Mouse (Mus musculus) MEL (cell line): ENCODE measurements at regions not wholly inside any gene's neighbourhood (a gene's known extent, or its start where the extent isn't known, plus 50 kb on each side); places are given as distances from the start of the nearest gene placed in this dataset.

Source experiments
- DNase-seq: peaks from one replicate; pipeline ENCODE4 v3.0.0; 2011; ENCODE audit warnings: low read depth, low spot score
- H3K27ac ChIP-seq: 2 replicates; pipeline ENCODE4 v1.5.1; 2012; ENCODE audit warnings: low read depth, mild to moderate bottlenecking, control low read depth, low read length, moderate library complexity; ENCODE audit not compliant: control insufficient read depth
- H3K27me3 ChIP-seq, 2 experiments: fragments of 150-350 bp in 1 of 2; sonication (generic) in 1 of 2; 2 replicates each; pipeline ENCODE4 v1.6.1; 2012; ENCODE audit warnings: low read length in 2 of 2, mild to moderate bottlenecking in 2 of 2, improper control_type of control experiment in 1 of 2, moderate library complexity in 1 of 2; ENCODE audit not compliant: insufficient read depth in 2 of 2, control insufficient read depth in 1 of 2
- H3K36me3 ChIP-seq, 2 experiments: 2 replicates each; pipeline ENCODE4 v1.6.1; 2012 to 2014; ENCODE audit warnings: low read length in 2 of 2, improper control_type of control experiment in 1 of 2, inconsistent platforms in 1 of 2, mild to moderate bottlenecking in 1 of 2; ENCODE audit not compliant: insufficient read depth in 2 of 2, control insufficient read depth in 1 of 2
- H3K4me1 ChIP-seq, 2 experiments: fragments of 150-350 bp in 1 of 2; sonication (generic) in 1 of 2; 2 replicates each; pipeline ENCODE4 v1.6.1; 2012; ENCODE audit warnings: low read length in 2 of 2, improper control_type of control experiment in 1 of 2, mild to moderate bottlenecking in 1 of 2; ENCODE audit not compliant: insufficient read depth in 2 of 2, control insufficient read depth in 1 of 2
- H3K4me3 ChIP-seq, 2 experiments: fragments of 150-350 bp in 1 of 2; sonication (generic) in 1 of 2; 2 replicates each; pipeline ENCODE4 v1.5.1; 2012; ENCODE audit warnings: low read depth in 2 of 2, low read length in 2 of 2, mild to moderate bottlenecking in 2 of 2, moderate library complexity in 2 of 2, control low read depth in 1 of 2, improper control_type of control experiment in 1 of 2; ENCODE audit not compliant: control insufficient read depth in 1 of 2, insufficient read depth in 1 of 2
- H3K79me2 ChIP-seq: 2 replicates; pipeline ENCODE4 v1.6.1; 2012; ENCODE audit warnings: mild to moderate bottlenecking, low read length, moderate library complexity; ENCODE audit not compliant: control insufficient read depth, poor library complexity, insufficient read depth
- H3K9ac ChIP-seq: 2 replicates; pipeline ENCODE4 v1.6.1; 2012; ENCODE audit warnings: low read depth, mild to moderate bottlenecking, control low read depth, low read length, moderate library complexity; ENCODE audit not compliant: control insufficient read depth, poor library complexity, severe bottlenecking
- H3K9me3 ChIP-seq: fragments of 150-350 bp; sonication (generic); replicated peaks from 2 replicates; pipeline ENCODE4 v1.6.1; 2012; ENCODE audit warnings: mild to moderate bottlenecking, low read length, improper control_type of control experiment, moderate library complexity; ENCODE audit not compliant: insufficient read depth
- BHLHE40 ChIP-seq: IDR thresholded peaks from 2 replicates; pipeline ENCODE4 v1.6.1; 2012; ENCODE audit warnings: low read depth, mild to moderate bottlenecking, inconsistent platforms, low read length, improper control_type of control experiment, borderline replicate concordance
- CHD1 ChIP-seq: IDR thresholded peaks from 2 replicates; pipeline ENCODE4 v1.6.1; 2012; ENCODE audit warnings: low read depth, mild to moderate bottlenecking, inconsistent platforms, low read length, improper control_type of control experiment
- CTCF ChIP-seq, 3 experiments: IDR thresholded peaks in 2 of 3; conservative IDR thresholded peaks in 1 of 3; 2 replicates each; pipeline ENCODE4 v1.5.1; 2011 to 2012; ENCODE audit warnings: low read length in 3 of 3, low read depth in 2 of 3, mild to moderate bottlenecking in 2 of 3, improper control_type of control experiment in 1 of 3, inconsistent platforms in 1 of 3, mixed read lengths in 1 of 3, moderate library complexity in 1 of 3; ENCODE audit not compliant: control insufficient read depth in 1 of 3, insufficient read depth in 1 of 3, poor library complexity in 1 of 3, severe bottlenecking in 1 of 3
- EP300 ChIP-seq, 2 experiments: IDR thresholded peaks; 2 replicates each; pipeline ENCODE4 v1.6.1; 2011; ENCODE audit warnings: improper control_type of control experiment in 2 of 2, low read length in 2 of 2, low read depth in 1 of 2, mild to moderate bottlenecking in 1 of 2
- ETS1 ChIP-seq: IDR thresholded peaks from 2 replicates; pipeline ENCODE4 v1.6.1; 2012; ENCODE audit warnings: low read depth, mild to moderate bottlenecking, inconsistent platforms, low read length, improper control_type of control experiment, moderate library complexity
- GABPA ChIP-seq: IDR thresholded peaks from 2 replicates; pipeline ENCODE4 v1.6.1; 2012; ENCODE audit warnings: low read depth, mild to moderate bottlenecking, inconsistent platforms, low read length, improper control_type of control experiment, moderate library complexity
- GATA1 ChIP-seq: IDR thresholded peaks from 2 replicates; pipeline ENCODE4 v1.6.1; 2011; ENCODE audit warnings: low read depth, low read length, improper control_type of control experiment
- MAFK ChIP-seq: IDR thresholded peaks from 2 replicates; pipeline ENCODE4 v1.6.1; 2011; ENCODE audit warnings: low read depth, mild to moderate bottlenecking, low read length, improper control_type of control experiment, borderline replicate concordance
- MAZ ChIP-seq: IDR thresholded peaks from 2 replicates; pipeline ENCODE4 v1.6.1; 2012; ENCODE audit warnings: low read depth, mild to moderate bottlenecking, inconsistent platforms, low read length, improper control_type of control experiment
- MEF2A ChIP-seq: IDR thresholded peaks from 2 replicates; pipeline ENCODE4 v1.6.1; 2014; ENCODE audit warnings: low read depth, mild to moderate bottlenecking, inconsistent platforms, low read length, improper control_type of control experiment; ENCODE audit not compliant: poor library complexity, insufficient replicate concordance, severe bottlenecking; ENCODE audit errors: extremely low read depth
- MXI1 ChIP-seq: IDR thresholded peaks from 2 replicates; pipeline ENCODE4 v1.6.1; 2011; ENCODE audit warnings: mild to moderate bottlenecking, low read depth, low read length, improper control_type of control experiment
- MYB ChIP-seq: IDR thresholded peaks from 2 replicates; pipeline ENCODE4 v1.6.1; 2011; ENCODE audit warnings: mild to moderate bottlenecking, low read depth, low read length, improper control_type of control experiment
- NELFE ChIP-seq: IDR thresholded peaks from 2 replicates; pipeline ENCODE4 v1.6.1; 2011; ENCODE audit warnings: low read depth, low read length, improper control_type of control experiment
- POLR2AphosphoS2 ChIP-seq: IDR thresholded peaks from 2 replicates; pipeline ENCODE4 v1.6.1; 2011; ENCODE audit warnings: low read length, improper control_type of control experiment
- RAD21 ChIP-seq: IDR thresholded peaks from 2 replicates; pipeline ENCODE4 v1.6.1; 2011; ENCODE audit warnings: mild to moderate bottlenecking, low read depth, low read length, improper control_type of control experiment
- RCOR1 ChIP-seq: IDR thresholded peaks from 2 replicates; pipeline ENCODE4 v1.6.1; 2012; ENCODE audit warnings: low read depth, mild to moderate bottlenecking, inconsistent platforms, low read length, improper control_type of control experiment
- SMC3 ChIP-seq: IDR thresholded peaks from 2 replicates; pipeline ENCODE4 v1.6.1; 2011; ENCODE audit warnings: low read depth, low read length, improper control_type of control experiment
- TAL1 ChIP-seq: IDR thresholded peaks from 2 replicates; pipeline ENCODE4 v1.6.1; 2012; ENCODE audit warnings: mild to moderate bottlenecking, inconsistent platforms, low read length, moderate library complexity, mixed read lengths
- TBP ChIP-seq: IDR thresholded peaks from 2 replicates; pipeline ENCODE4 v1.8.0; 2011; ENCODE audit warnings: low read depth, low read length, improper control_type of control experiment
- UBTF ChIP-seq: IDR thresholded peaks from 2 replicates; pipeline ENCODE4 v1.6.1; 2012; ENCODE audit warnings: low read depth, mild to moderate bottlenecking, inconsistent platforms, low read length, improper control_type of control experiment, moderate library complexity, borderline replicate concordance; ENCODE audit not compliant: insufficient read depth
- ZMIZ1 ChIP-seq: IDR thresholded peaks from 2 replicates; pipeline ENCODE4 v1.6.1; 2012; ENCODE audit warnings: low read depth, mild to moderate bottlenecking, inconsistent platforms, low read length, improper control_type of control experiment, moderate library complexity
- ZNF384 ChIP-seq: IDR thresholded peaks from 2 replicates; pipeline ENCODE4 v1.6.1; 2012; ENCODE audit warnings: low read depth, mild to moderate bottlenecking, inconsistent platforms, low read length, improper control_type of control experiment

GRCm38 (mm10) chr4:4528311-4528710, 264.8 kb downstream of the Impad1 start:
- H3K27me3 ChIP-seq: no peaks in the 10 kb centered on the region
- H3K27ac ChIP-seq: no peak overlapping the region
- no peak for DNase-seq
- no peaks in the 10 kb centered on the region for H3K9me3 ChIP-seq
- TF ChIP-seq POLR2AphosphoS2 (no peak), CTCF (IDR thresholded peaks at IDR 0.05 in 2 of 3, conservative IDR thresholded peaks at IDR 0.05 in 1 of 3; ENCODE audit: control insufficient read depth in 1 of 3, insufficient read depth in 1 of 3, low read depth in 2 of 3, low read length in 3 of 3, poor library complexity in 1 of 3, severe bottlenecking in 1 of 3) (no peak), RCOR1 (no peak), SMC3 (no peak), ZNF384 (no peak), UBTF (no peak), RAD21 (no peak), MAFK (no peak), TBP (no peak), EP300 (IDR thresholded peaks at IDR 0.05; ENCODE audit: low read depth in 1 of 2, low read length in 2 of 2) (no peak), ZMIZ1 (no peak), ETS1 (no peak), TAL1 (no peak), BHLHE40 (no peak), MYB (no peak), GATA1 (no peak), MEF2A (no peak), MAZ (no peak), NELFE (no peak)
- H3K9ac ChIP-seq: no peak overlapping the region
- no peak overlapping the region for H3K4me3 ChIP-seq
- no peaks in the 10 kb centered on the region for H3K79me2 ChIP-seq
- H3K36me3 ChIP-seq: no peaks in the 10 kb centered on the region
- no peaks in the 10 kb centered on the region for H3K4me1 ChIP-seq

- no peak overlapping the region for H3K9ac ChIP-seq
- TF ChIP-seq BHLHE40: no peak
- no peak for TF ChIP-seq CTCF (IDR thresholded peaks at IDR 0.05 in 2 of 3, conservative IDR thresholded peaks at IDR 0.05 in 1 of 3; ENCODE audit: control insufficient read depth in 1 of 3, insufficient read depth in 1 of 3, low read depth in 2 of 3, low read length in 3 of 3, poor library complexity in 1 of 3, severe bottlenecking in 1 of 3)
- TF ChIP-seq TAL1: no peak
- no peak for TF ChIP-seq POLR2AphosphoS2
- no peak for TF ChIP-seq CHD1
- no peak for TF ChIP-seq MAFK
- TF ChIP-seq MXI1: no peak
- TF ChIP-seq GABPA: no peak
- TF ChIP-seq ETS1: no peak
- TF ChIP-seq ZNF384: no peak
- H3K27ac ChIP-seq: no peak overlapping the region
- no peaks in the 10 kb centered on the region for H3K27me3 ChIP-seq
- no peaks in the 10 kb centered on the region for H3K4me1 ChIP-seq
- no peak overlapping the region for H3K4me3 ChIP-seq
- no peak for DNase-seq
- no peaks in the 10 kb centered on the region for H3K9me3 ChIP-seq
- no peaks in the 10 kb centered on the region for H3K36me3 ChIP-seq
- no peaks in the 10 kb centered on the region for H3K79me2 ChIP-seq
Measured at GRCm38 (mm10) chr4:4521757-4522156, 271.4 kb downstream of the Impad1 start.
